Mouse (Mus musculus) liver, embryonic 16.5 days (tissue): ENCODE measurements around the gene Nmnat1. TPM values are rescaled to one million over a fixed set of nuclear protein-coding genes. Genes with fewer than 3 reads are reported as not detected.
"Not testable (repeated sequence)": the region's sequence is repeated elsewhere in the genome, so short reads cannot be mapped to it uniquely, and the experiment has no call there.

ENCODE experiments used
- ATAC-seq: fragments of 200-750 bp; cut with Nextera tagmentation; 2 replicates; pipeline ENCODE4 v1.8.0; 2017; ENCODE audit warnings: low read depth, mild to moderate bottlenecking, moderate number of reproducible peaks, moderate library complexity
- H3K27ac ChIP-seq: fragments of 300-500 bp; sonication (generic); 2 replicates; pipeline ENCODE4 v1.5.1; 2014; ENCODE audit warnings: mild to moderate bottlenecking, low read length
- H3K27me3 ChIP-seq: fragments of 300-500 bp; sonication (generic); 2 replicates; pipeline ENCODE4 v1.6.1; 2014; ENCODE audit warnings: low read depth, low read length, mixed read lengths; ENCODE audit not compliant: control insufficient read depth, insufficient read depth
- H3K36me3 ChIP-seq: fragments of 300-500 bp; sonication (generic); 2 replicates; pipeline ENCODE4 v1.6.1; 2014; ENCODE audit warnings: mild to moderate bottlenecking; ENCODE audit not compliant: control insufficient read depth, insufficient read depth
- H3K4me1 ChIP-seq: fragments of 300-500 bp; sonication (generic); 2 replicates; pipeline ENCODE4 v1.6.1; 2014; ENCODE audit warnings: low read depth, low read length, mixed read lengths; ENCODE audit not compliant: control insufficient read depth
- H3K4me2 ChIP-seq: fragments of 300-500 bp; sonication (generic); 2 replicates; pipeline ENCODE4 v1.6.1; 2014; ENCODE audit warnings: low read depth, low read length, mixed read lengths
- H3K4me3 ChIP-seq: fragments of 300-500 bp; sonication (generic); 2 replicates; pipeline ENCODE4 v1.5.1; 2014; ENCODE audit warnings: low read depth, mild to moderate bottlenecking, low read length
- H3K9ac ChIP-seq: fragments of 300-500 bp; sonication (generic); 2 replicates; pipeline ENCODE4 v1.6.1; 2014; ENCODE audit warnings: low read depth, low read length
- H3K9me3 ChIP-seq: fragments of 300-500 bp; sonication (generic); replicated peaks from 2 replicates; pipeline ENCODE4 v1.6.1; 2016; ENCODE audit warnings: low read length; ENCODE audit not compliant: control insufficient read depth
- WGBS: fragments of 180-500 bp; shearing (Covaris S2); extraction: QIAGEN DNeasy Blood & Tissue Kit; methylation state at CpG from one replicate; pipeline ENCODE4 v1.1.7; 2014; ENCODE audit not compliant: insufficient replicate concordance; 5-methylcytosine and 5-hydroxymethylcytosine counted together
- polyA plus RNA-seq: library from polyadenylated mRNA; unstranded; fragments of >200 nt; fragmentation: Nextera tagmentation; extraction: Ambion mirVana; gene quantifications from 2 replicates; pipeline ENCODE4 v1.2.1, GENCODE M21; 2015

The Nmnat1 gene
- polyA plus RNA-seq, 1 experiment from 2014 or later: 5.2 TPM

DNA sequence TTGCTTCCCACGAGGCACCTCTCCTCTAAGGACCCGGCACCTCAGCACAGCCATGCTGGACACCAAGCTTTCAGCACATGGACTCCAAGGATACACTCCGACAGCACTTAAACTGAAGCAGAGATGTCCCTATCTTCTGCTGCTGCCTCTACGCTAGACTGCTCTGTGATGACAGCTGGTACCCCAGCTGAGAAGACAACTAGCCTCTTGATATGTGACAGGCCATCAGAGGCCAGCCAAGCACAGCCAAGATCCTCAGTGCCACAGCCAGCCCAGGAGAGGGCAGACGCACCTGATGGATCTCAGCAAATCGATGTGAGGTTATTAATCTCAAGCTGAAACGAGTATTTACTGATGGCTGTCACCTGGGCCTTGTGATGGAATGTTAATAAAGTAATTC, 9.9 kb downstream of the Nmnat1 start:
- ATAC-seq: no peak
- 63% methylated on average over 7 of the region's 7 CpGs for WGBS

DNA sequence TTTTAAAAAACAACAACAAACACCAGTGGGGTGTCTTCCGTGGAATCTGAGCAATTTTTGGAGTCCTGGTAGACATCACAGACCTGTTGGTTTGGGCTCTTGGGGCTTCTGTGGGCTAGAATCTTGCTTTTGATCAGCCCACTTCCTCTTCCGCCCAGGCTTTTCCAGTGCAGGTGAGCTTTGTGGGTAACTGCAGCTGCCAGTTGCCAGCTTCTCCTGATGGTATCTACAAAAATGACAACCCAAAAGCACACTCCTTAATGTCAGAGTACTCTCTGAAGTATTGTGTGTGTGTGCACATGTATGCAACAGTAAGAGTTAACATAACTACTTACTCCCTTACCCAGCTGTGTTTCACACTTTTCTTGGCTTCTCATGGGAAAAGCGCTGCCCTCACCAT, 15.4 kb downstream of the Nmnat1 start:
- no peak overlapping the region for H3K4me2 ChIP-seq
- no peak overlapping the region for H3K27ac ChIP-seq
- H3K36me3 ChIP-seq: 0 out of 2 replicates have a peak, but pooled peaks cover 3% of the 10 kb centered on the region
- H3K4me3 ChIP-seq: no peak overlapping the region
- H3K9ac ChIP-seq: no peak overlapping the region
- H3K27me3 ChIP-seq: no peaks in the 10 kb centered on the region
- no peaks in the 10 kb centered on the region for H3K9me3 ChIP-seq
- no peak for ATAC-seq
- H3K4me1 ChIP-seq: no peaks in the 10 kb centered on the region
- 63% methylated on average over 3 of the region's 3 CpGs for WGBS

More for the DNA sequence above, 9.9 kb downstream of the Nmnat1 start:
- Histone ChIP-seq H3K4me3 (no peak overlapping the region), H3K9ac (no peak overlapping the region), H3K9me3 (no peaks in the 10 kb centered on the region), H3K4me1 (no peaks in the 10 kb centered on the region), H3K27ac (no peak overlapping the region), H3K4me2 (no peak overlapping the region), H3K36me3 (0 out of 2 replicates have a peak, but pooled peaks cover 3% of the 10 kb centered on the region), H3K27me3 (no peaks in the 10 kb centered on the region)

DNA sequence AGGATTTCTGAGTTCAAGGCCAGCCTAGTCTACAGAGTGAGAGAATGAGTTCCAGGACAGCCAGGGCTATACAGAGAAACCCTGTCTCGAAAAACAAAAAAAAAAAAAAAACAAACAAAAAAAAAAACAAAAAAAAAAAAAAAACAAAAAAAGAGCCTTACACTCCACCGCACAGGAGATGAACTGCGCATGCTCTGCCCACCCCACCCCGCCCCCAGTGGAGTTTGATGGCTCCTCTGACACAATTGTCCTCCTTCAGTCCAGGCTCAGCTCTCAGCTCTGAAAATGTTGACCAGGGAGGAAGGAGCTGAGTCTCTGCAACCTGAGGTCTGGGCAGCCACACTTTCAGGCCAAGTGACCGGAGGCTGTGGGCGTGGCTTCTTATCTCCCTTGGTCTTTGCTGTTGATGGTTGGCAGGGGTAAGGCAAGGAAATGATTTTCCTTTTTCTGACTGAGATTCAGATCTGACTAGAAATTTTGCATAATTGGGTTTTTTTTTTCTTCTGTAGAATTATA, 21.5 kb downstream of the Nmnat1 start:
- no peaks in the 10 kb centered on the region for H3K4me1 ChIP-seq
- H3K4me3 ChIP-seq: no peak overlapping the region
- 53% methylated on average over 6 of the region's 6 CpGs for WGBS
- no peaks in the 10 kb centered on the region for H3K9me3 ChIP-seq
- no peak overlapping the region for H3K9ac ChIP-seq
- no peak overlapping the region for H3K27ac ChIP-seq
- H3K27me3 ChIP-seq: no peaks in the 10 kb centered on the region
- no peak for ATAC-seq
- no peaks in the 10 kb centered on the region for H3K36me3 ChIP-seq
- H3K4me2 ChIP-seq: no peak overlapping the region

DNA sequence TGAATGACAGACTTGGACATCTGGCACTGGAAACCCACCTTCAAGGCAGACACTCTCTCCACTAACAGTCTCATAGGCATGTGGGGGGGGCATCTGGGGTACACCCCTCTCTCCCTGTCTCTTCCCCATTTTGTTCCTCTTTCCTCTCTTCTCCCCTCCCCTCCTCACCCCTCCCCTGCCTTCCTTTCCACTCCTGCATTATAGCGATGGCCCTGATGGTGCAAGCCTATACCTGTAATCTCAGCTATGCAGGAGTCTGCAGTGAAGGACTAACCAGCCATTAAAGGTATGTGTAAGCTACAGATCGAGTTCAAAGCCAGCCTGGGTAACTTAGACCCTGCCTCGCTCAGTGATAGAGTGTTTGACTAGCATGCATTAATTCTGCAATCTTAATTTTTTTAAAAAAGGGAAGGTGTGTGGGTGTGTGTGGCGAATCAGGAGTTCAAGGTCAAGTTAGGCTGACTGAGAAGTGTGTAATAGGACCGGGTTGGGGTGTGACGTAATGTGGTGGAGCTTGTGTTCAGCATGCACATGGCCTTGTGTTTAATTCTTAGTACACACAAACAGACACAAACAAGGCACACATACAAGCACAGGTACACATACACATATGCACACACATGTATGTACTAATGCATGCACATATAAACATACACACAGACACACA, 22.6 kb downstream of the Nmnat1 start:
- whole genome bisulfite sequencing: 37% methylated on average over 6 of the region's 6 CpGs
- no peak overlapping the region for H3K27ac ChIP-seq

DNA sequence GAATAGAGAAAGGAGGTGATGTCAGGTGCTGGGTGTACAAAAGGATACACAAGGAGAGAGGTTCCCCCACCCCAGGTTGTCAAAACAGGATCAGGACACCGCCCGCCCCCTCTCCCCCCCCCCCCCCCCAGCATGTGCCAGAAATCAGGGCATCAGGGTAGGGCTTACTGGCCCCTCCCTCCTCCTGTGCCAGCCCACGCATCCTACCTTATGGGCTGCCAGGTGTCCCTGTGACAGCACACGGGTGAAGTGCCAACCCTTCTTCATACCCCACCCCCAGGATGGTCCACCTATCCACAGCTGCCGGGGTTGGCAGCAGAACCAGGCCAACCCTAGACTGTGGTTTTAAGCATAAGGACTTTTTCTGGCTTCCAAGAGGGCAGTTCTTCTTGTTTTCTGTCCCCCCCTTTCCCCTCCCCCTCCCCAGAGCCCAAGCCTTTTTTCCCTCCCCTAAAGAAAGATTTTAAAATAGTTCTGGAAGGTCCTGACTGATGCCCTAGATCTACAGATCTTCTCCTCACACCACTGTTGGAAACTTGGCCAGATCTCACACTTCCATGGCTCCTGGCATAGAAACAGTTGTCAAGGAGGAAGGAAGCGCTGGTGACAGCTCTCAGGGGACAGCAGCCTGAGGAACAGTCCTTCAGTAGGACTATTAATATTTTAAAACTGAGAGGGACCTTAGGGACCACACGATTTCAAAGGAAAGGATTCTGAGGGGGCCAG, 23.3 kb downstream of the Nmnat1 start:
- Histone ChIP-seq H3K4me2 (no peak overlapping the region), H3K27me3 (no peaks in the 10 kb centered on the region), H3K9ac (no peak overlapping the region), H3K4me1 (no peaks in the 10 kb centered on the region), H3K9me3 (no peaks in the 10 kb centered on the region), H3K4me3 (no peak overlapping the region), H3K36me3 (no peaks in the 10 kb centered on the region), H3K27ac (no peak overlapping the region)
- 35% methylated on average over 5 of the region's 7 CpGs for WGBS
- ATAC-seq: no peak

More for the DNA sequence above, 22.6 kb downstream of the Nmnat1 start:
- H3K4me2 ChIP-seq: no peak overlapping the region
- no peaks in the 10 kb centered on the region for H3K4me1 ChIP-seq
- H3K36me3 ChIP-seq: no peaks in the 10 kb centered on the region
- H3K27me3 ChIP-seq: no peaks in the 10 kb centered on the region
- H3K9ac ChIP-seq: no peak overlapping the region
- no peak overlapping the region for H3K4me3 ChIP-seq
- ATAC-seq: no peak
- no peaks in the 10 kb centered on the region for H3K9me3 ChIP-seq

- WGBS: 71% methylated on average over 2 of the region's 2 CpGs
- ATAC-seq, H3K4me3 ChIP-seq: not testable (repeated sequence)
Measured at GRCm38 (mm10) chr4:149460475-149460874, 24.5 kb downstream of the Nmnat1 start.

GRCm38 (mm10) chr4:149459425-149459824, 25.6 kb downstream of the Nmnat1 start:
- Histone ChIP-seq H3K4me2 (no peak overlapping the region), H3K27me3 (no peaks in the 10 kb centered on the region), H3K27ac (no peak overlapping the region), H3K9me3 (no peaks in the 10 kb centered on the region), H3K36me3 (no peaks in the 10 kb centered on the region), H3K9ac (no peak overlapping the region), H3K4me1 (no peaks in the 10 kb centered on the region), H3K4me3 (no peak overlapping the region)
- 62% methylated on average over 1 of the region's 1 CpGs for WGBS
- no peak for ATAC-seq

More at GRCm38 (mm10) chr4:149460475-149460874, 24.5 kb downstream of the Nmnat1 start:
- H3K36me3 ChIP-seq, H3K9me3 ChIP-seq, H3K9ac ChIP-seq, H3K4me2 ChIP-seq, H3K27ac ChIP-seq, H3K4me1 ChIP-seq, H3K27me3 ChIP-seq: not testable (repeated sequence)

DNA sequence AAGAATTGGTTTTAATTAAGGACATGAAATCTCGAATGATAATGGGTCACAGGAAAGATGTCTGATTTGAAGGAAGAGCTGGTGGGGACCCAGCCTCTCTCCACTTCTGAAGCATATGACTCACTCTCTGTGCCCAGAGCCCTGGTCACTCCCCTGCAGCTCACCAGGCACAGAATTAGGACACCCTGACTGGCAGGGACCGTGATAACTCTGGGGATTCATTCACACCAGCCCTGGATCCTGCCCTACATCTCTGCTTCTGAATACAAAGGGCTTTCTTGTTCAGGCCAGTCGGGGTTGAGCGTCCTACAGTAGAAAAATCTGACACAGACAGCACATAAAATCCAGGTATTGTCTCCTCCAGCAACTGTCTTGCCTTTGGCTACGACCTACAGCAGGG, 26.5 kb downstream of the Nmnat1 start:
- no peak for ATAC-seq
- 53% methylated on average over 5 of the region's 5 CpGs for WGBS
- Histone ChIP-seq H3K4me3 (no peak overlapping the region), H3K27ac (no peak overlapping the region), H3K4me1 (no peaks in the 10 kb centered on the region), H3K36me3 (no peaks in the 10 kb centered on the region), H3K9ac (no peak overlapping the region), H3K27me3 (no peaks in the 10 kb centered on the region), H3K4me2 (no peak overlapping the region), H3K9me3 (no peaks in the 10 kb centered on the region)

DNA sequence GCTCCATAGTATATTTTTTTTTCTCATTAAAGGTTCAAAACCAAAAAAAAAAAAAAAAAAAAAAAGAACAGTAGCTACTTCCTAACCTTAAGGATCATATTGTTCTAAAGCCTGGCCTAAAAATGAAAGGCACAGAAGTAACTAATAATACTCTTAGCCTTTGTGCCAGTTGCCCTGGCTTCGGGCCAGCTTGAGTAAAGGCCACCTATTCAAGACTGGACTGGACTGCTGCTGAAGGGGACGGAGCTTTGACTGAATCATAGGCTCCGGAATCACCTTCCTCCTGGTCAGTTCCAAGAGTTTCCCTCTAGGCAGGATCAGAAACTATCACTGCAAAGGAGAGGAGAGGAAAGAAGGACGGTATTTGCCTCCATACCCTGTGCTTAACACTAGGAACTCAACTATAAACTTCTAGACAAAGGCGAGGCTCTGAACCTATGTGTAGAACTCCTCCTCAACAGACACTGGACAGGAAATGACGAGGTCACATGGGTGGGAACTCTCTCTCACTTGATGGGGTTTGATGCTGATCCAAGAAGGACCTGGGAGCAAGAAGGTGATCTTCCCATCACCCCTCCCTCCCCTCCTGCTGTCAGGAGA, 27.1 kb downstream of the Nmnat1 start:
- no peaks in the 10 kb centered on the region for H3K9me3 ChIP-seq
- no peaks in the 10 kb centered on the region for H3K4me1 ChIP-seq
- no peaks in the 10 kb centered on the region for H3K36me3 ChIP-seq
- H3K4me3 ChIP-seq: no peak overlapping the region
- no peak for ATAC-seq
- no peak overlapping the region for H3K27ac ChIP-seq
- no peak overlapping the region for H3K9ac ChIP-seq
- no peak overlapping the region for H3K4me2 ChIP-seq
- WGBS: 63% methylated on average over 6 of the region's 6 CpGs
- no peaks in the 10 kb centered on the region for H3K27me3 ChIP-seq
